Mouse (Mus musculus): ENCODE measurements at regions not wholly inside any gene's neighbourhood (a gene's known extent, or its start where the extent isn't known, plus 50 kb on each side); places are given as distances from the start of the nearest gene placed in this dataset.
A peak's percentile ranks its signal among the peaks of the same experiment; 100 is the strongest.

GRCm38 (mm10) chr12:49171014-49171677, 211.3 kb upstream of the Foxg1 start:
- no peak overlapping the region for H3K4me3 ChIP-seq (ENCODE audit: low read depth, low read length)
- no peaks in the 10 kb centered on the region for H3K36me3 ChIP-seq (replicated peaks; ENCODE audit: control insufficient read depth, insufficient read depth, low read depth, low read length)
- peak; percentile 61 for DNase-seq (ENCODE audit: low spot score)
- no peak overlapping the region for H3K9ac ChIP-seq (replicated peaks; ENCODE audit: low read length)
- no peak overlapping the region for H3K27ac ChIP-seq (replicated peaks; ENCODE audit: low read depth, low read length)
- H3K4me1 ChIP-seq (ENCODE audit: control insufficient read depth, insufficient read depth, low read length): no peaks in the 10 kb centered on the region
- 51% methylated on average over 1 of the region's 1 CpGs for WGBS
- H3K9me3 ChIP-seq (replicated peaks; ENCODE audit: control insufficient read depth, low read length): no peaks in the 10 kb centered on the region
- no peaks in the 10 kb centered on the region for H3K27me3 ChIP-seq (ENCODE audit: control insufficient read depth, insufficient read depth, low read length)
- ATAC-seq (replicated peaks; ENCODE audit: insufficient number of reproducible peaks, low FRiP score, low TSS enrichment, low read depth): no peak
- no peak overlapping the region for H3K4me2 ChIP-seq (ENCODE audit: low read depth, low read length)

GRCm38 (mm10) chr12:49191348-49191747, 191.1 kb upstream of the Foxg1 start:
- no peak for DNase-seq (ENCODE audit: low spot score)
- Histone ChIP-seq H3K27me3 (ENCODE audit: control insufficient read depth, insufficient read depth, low read length) (no peaks in the 10 kb centered on the region), H3K4me1 (ENCODE audit: control insufficient read depth, insufficient read depth, low read length) (no peaks in the 10 kb centered on the region), H3K4me3 (ENCODE audit: low read depth, low read length) (no peak overlapping the region), H3K27ac (replicated peaks; ENCODE audit: low read depth, low read length) (no peak overlapping the region), H3K4me2 (ENCODE audit: low read depth, low read length) (no peak overlapping the region), H3K9me3 (replicated peaks; ENCODE audit: control insufficient read depth, low read length) (no peaks in the 10 kb centered on the region), H3K9ac (replicated peaks; ENCODE audit: low read length) (no peak overlapping the region), H3K36me3 (replicated peaks; ENCODE audit: control insufficient read depth, insufficient read depth, low read depth, low read length) (no peaks in the 10 kb centered on the region)
- 61% methylated on average over 2 of the region's 2 CpGs for WGBS
- ATAC-seq (replicated peaks; ENCODE audit: insufficient number of reproducible peaks, low FRiP score, low TSS enrichment, low read depth): no peak

- H3K36me3 ChIP-seq (replicated peaks; ENCODE audit: control insufficient read depth, insufficient read depth, low read depth, low read length): no peaks in the 10 kb centered on the region
- no peaks in the 10 kb centered on the region for H3K4me1 ChIP-seq (ENCODE audit: control insufficient read depth, insufficient read depth, low read length)
- no peak for DNase-seq (ENCODE audit: low spot score)
- WGBS: 72% methylated on average over 5 of the region's 5 CpGs
- H3K27ac ChIP-seq (replicated peaks; ENCODE audit: low read depth, low read length): no peak overlapping the region
- no peaks in the 10 kb centered on the region for H3K9me3 ChIP-seq (replicated peaks; ENCODE audit: control insufficient read depth, low read length)
- H3K4me3 ChIP-seq (ENCODE audit: low read depth, low read length): no peak overlapping the region
- H3K4me2 ChIP-seq (ENCODE audit: low read depth, low read length): no peak overlapping the region
- H3K9ac ChIP-seq (replicated peaks; ENCODE audit: low read length): no peak overlapping the region
- ATAC-seq (replicated peaks; ENCODE audit: insufficient number of reproducible peaks, low FRiP score, low TSS enrichment, low read depth): no peak
- no peaks in the 10 kb centered on the region for H3K27me3 ChIP-seq (ENCODE audit: control insufficient read depth, insufficient read depth, low read length)
Observed at GRCm38 (mm10) chr12:49233524-49234306, 148.7 kb upstream of the Foxg1 start.
